In the genomic region with DNA sequence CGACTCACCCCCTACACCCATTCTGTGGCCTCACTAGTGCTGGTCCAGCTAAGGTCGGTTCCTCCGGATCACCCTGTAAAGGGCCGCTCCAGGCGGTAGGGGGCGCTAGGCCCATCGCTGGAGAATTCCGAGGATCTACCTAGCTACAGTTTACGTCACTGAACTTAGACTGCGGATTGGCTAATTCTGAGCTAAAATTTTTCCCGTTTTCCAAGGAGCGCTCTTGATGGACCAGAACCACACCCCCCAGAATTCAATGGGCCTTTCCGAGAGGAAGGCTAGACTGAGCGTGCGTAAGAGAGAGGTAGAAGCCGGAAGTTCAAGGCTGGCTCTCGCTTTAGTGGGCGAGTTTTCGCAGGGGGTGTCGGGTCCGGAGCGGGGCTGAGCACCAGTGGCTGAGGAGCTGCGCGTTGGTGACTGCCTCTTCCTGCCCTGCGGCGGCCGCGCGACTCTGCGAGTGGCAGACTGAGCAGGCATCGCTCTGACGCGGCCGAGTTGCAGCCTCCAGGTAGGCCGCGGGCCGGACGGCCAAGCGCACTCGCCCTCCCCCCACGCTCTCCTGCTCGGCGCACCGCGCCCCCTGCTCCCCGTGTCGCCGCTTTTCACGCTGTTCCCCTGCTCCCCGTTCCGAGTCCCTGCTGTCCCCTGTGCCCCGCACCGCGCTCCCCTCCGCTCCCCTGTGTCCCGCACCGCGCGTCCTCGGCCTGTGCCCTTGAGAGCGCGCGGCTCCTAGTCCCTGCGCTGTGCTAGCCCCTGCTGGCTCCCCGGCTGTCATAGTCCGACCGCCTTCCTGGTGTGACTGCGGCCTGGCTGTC, we compare ENCODE assay signal across 8 mouse cellular contexts. TPM values are rescaled to one million over a fixed set of nuclear protein-coding genes. Genes with fewer than 3 reads are reported as not detected.
DNase-seq lines count a peak whose midpoint lies in the region; ATAC-seq lines count a peak whose summit lies in the region.

Gene Cox14, plus strand, starts transcription at position 278 of the 815 bp plus-strand sequence.

- peak within 1 kb of the TSS; percentile 70 for H3K4me2 ChIP-seq in kidney, embryonic 15.5 days

- peak within 1 kb of the TSS; percentile 97 for H3K27ac ChIP-seq in heart, embryonic 10.5 days
- H3K27ac ChIP-seq in kidney, embryonic 15.5 days = peak within 1 kb of the TSS; percentile 97

- peak within 1 kb of the TSS; percentile 93 for H3K9ac ChIP-seq in kidney, embryonic 15.5 days

- no peaks in the 10 kb centered on the region for H3K27me3 ChIP-seq in heart, embryonic 10.5 days (ENCODE audit: insufficient read depth, poor library complexity, severe bottlenecking)
- no peaks in the 10 kb centered on the region for H3K27me3 ChIP-seq in kidney, embryonic 15.5 days

- peak; percentile 85 for ATAC-seq in erythroblast, adult 5-6 weeks (replicated peaks; ENCODE audit: low FRiP score, poor library complexity, severe bottlenecking)
- ATAC-seq in kidney, embryonic 15.5 days (replicated peaks; ENCODE audit: low FRiP score) = peak; percentile 92
- ATAC-seq in monocyte, adult 5-6 weeks (replicated peaks; ENCODE audit: insufficient number of reproducible peaks, low FRiP score, low TSS enrichment, poor library complexity, severe bottlenecking) = peak; percentile 81

- peaks cover 43% of the 10 kb centered on the region for H3K4me1 ChIP-seq in heart, embryonic 10.5 days
- peaks cover 49% of the 10 kb centered on the region for H3K4me1 ChIP-seq in kidney, embryonic 15.5 days

- H3K36me3 ChIP-seq in heart, embryonic 10.5 days = peaks cover 37% of the 10 kb centered on the region
- H3K36me3 ChIP-seq in kidney, embryonic 15.5 days = peaks cover 29% of the 10 kb centered on the region

- DNase-seq in B cell, adult 2 months = peak; percentile 96
- peak; percentile 100 for DNase-seq in brain, adult 2 months (ENCODE audit: low read depth, low spot score)
- DNase-seq in heart, embryonic 10.5 days (ENCODE audit: low spot score) = peak; percentile 98
- peak; percentile 92 for DNase-seq in liver
- peak; percentile 93 to 98 for DNase-seq in spleen, postnatal 4 days (ENCODE audit: low spot score in 2 of 2)

- no peaks in the 10 kb centered on the region for H3K9me3 ChIP-seq in heart, embryonic 10.5 days
- peaks cover 4% of the 10 kb centered on the region; the same call in 1 of the 2 replicates for H3K9me3 ChIP-seq in kidney, embryonic 15.5 days (replicated peaks)

- peak within 1 kb of the TSS; percentile 91 for H3K4me3 ChIP-seq in heart, embryonic 10.5 days
- H3K4me3 ChIP-seq in kidney, embryonic 15.5 days (replicated peaks) = peak within 1 kb of the TSS; percentile 91

- under 1% methylated on average over 68 of the region's 68 CpGs for WGBS in heart, embryonic 10.5 days
- under 1% methylated on average over 63 of the region's 68 CpGs for WGBS in kidney, embryonic 15.5 days

RNA-seq across cellular contexts. Expression of gene Cox14, which starts in this region (rescaled TPM):
- 10.4 and 15.3 TPM in 2 replicates for total RNA-seq in erythroblast, adult 5-6 weeks (2015; ENCODE audit: low replicate concordance)
- 5.6 and 9.1 TPM in 2 replicates for total RNA-seq in erythroblast, adult 5-6 weeks (2017; ENCODE audit: low replicate concordance)
- 164 and 187 TPM in 2 replicates for polyA plus RNA-seq in heart, embryonic 10.5 days (2016; fragmentation: Nextera tagmentation; extraction: Ambion mirVana)
- 184 and 185 TPM in 2 replicates for polyA plus RNA-seq in kidney, embryonic 15.5 days (2015; fragmentation: Nextera tagmentation; extraction: Ambion mirVana)
- 33.2 to 55.3 TPM (median 34.4 TPM) in 3 replicates for total RNA-seq in monocyte, adult 5-6 weeks (2017)

Comparison
In these comparisons a context has a peak if more than half of its experiments do, and no peak if none do; other contexts are left out.
1. Peak in every context shown above with its lines: DNase-seq, ATAC-seq, H3K4me3 ChIP-seq and H3K27ac ChIP-seq.